Mouse (Mus musculus) adipocyte (in vitro differentiated cells): Measurements from ENCODE around the gene Ppp1r26.

Source experiments
- DNase-seq: peaks from one replicate; pipeline ENCODE4 v3.0.0-alpha.2; 2016; ENCODE audit warnings: low spot score

Gene Ppp1r26

DNA sequence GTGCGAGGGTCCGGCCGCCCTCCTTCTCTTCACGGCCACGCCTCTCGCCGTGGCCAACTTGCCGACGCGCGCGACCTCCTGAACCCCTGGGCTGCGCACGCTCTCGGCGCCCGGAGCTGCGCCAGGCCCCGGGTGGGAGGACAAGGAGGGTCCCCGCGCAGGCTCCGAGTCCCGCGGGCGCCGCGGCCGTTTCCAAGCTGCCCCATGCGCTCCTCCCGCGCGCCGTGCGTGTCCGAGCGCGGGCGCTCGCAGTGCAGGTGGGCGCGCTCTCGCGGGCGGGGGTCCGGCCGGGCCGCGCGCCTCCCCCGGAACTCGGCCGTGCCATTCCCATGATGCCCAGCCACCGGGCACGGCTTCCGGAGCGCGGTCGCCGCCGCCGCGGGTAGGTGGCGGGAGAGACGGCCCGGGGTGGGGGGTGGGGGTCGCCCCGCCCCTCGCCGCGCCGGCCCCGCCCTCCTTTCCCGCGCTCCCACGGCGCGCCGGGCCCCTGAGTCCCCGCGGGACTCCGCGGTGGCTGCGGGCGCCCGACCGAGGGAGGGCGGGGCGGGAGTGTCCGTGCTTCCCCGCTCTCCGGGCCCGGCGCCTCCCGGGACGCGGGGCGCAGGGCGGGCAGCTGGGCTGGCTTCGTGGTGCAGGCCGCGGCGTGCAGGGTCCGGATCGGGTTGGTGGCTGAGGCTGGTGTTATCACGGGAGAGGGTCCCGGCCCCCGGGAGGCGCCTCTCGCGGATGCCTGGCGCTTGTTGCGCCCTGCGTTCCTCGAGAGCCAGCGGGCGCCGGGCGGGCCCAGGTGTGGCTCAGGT lies at the start of gene Ppp1r26:
Ppp1r26 (plus strand) TSS at position 286 of the 800 bp plus-strand sequence.
- no peak for DNase-seq

DNA sequence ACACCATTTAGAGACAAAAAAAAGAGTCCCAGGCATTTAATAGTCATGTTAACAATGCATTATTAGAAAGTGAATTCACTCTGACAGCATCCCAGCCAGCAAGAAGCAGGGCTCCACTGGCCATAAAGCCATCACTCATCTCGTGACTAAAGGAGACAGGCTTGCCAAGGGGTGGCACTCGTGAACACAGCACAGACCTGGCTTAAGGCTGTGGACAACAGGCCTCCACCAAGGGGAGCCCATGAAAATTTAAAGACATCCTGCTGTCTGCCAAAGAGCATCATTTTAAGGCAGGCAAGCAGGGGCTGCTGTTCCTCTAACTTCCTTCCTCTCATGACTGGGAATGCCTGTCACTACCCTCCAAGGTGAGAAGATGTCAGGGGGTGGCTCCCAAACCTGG lies 49.7 kb upstream of the Ppp1r26 start:
- no peak for DNase-seq

DNA sequence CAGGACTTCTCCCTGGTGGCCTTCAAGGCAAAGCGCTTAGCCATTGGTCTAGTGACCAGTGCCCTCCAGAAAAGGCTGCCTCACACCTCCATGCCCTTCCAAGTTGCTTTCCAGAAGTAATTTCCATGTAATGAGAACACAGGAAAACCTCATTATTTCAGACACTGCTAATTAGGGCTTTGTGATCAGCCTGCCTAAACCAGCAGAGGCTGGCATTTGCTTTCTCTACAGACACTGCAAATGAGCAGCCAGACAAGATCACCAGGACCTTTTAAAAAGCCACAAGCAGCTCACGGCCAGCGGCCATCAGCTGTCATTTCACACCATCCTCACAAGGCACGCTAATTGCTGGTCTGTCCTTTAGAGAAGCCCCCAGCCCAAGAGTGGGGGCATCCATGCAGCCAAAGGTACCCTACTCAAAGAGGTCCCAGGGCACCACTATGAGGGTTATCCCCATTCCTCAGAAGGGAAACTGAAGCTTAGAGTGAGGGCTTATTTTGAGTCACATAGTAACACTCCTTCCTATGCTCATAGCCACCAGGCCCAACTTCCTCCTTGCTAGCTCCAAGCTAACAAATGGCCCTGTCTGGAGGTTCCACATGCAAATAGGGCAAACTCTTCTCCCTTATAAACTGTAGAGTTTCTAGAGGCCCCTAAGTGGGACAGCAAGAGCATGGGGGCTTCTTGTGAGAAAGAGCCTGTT lies 49.0 kb upstream of the Ppp1r26 start:
- DNase-seq, result no peak

DNA sequence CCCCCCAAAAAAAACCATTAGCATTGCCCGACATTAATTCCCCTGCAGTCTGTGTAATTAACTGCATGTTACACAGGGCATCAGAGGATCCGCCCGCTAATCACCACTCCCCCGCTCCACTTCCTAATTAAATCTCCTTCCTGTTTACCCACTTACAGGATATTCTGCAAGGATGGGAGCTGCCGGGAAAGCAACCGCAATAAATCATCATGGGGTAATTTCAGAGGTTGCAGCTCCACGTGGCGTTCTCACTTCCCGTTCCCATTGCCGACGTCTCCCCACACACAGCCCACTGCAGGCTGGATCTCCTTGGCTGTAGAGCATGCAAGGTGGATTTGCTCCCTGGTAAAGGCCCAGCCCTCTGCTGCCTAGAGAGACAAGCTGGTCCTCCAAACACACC lies 45.0 kb upstream of the Ppp1r26 start:
- DNase-seq, result no peak

GRCm38 (mm10) chr2:28402128-28402527 lies 44.5 kb upstream of the Ppp1r26 start:
- no peak for DNase-seq

DNA sequence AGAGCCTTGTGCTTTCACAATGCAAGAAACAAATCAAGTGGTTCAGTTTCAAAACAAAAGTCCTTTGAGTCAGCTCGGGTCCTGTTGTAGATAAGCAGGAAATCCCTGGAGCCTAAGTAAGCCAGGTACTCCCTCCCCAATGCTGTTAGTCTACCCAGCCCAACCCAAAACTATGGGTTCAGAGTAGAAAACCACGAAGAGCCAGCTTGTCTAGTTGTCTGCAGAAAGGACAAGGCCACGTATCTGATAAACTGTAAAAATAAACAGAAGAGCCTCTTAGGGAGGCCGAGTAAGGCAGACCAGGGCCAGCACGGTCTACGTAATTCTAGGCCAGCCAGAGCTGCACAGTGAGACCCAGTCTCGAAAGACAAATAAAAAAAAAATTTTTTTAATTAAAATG lies 38.8 kb upstream of the Ppp1r26 start:
- no peak for DNase-seq

DNA sequence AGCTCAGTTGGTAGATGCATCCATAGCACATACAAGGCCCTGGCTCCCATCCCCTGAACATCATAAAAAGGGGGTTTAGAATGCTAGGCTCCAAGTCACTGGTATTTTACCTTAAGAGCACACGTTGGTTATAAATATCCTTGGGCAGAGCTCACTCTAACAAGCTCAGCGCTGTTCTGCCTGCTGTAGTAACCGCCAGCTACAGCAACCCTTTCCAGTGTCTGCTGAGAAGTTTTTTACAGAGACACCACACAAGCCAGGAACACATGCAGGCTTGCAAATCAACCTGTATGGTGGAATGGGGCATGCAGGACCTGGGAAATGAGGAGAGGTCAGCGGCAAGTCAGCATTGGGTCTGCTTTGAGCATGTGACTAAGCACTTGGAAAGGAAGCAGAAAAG lies 37.5 kb upstream of the Ppp1r26 start:
- no peak for DNase-seq

- no peak for DNase-seq
These were observed 37.0 kb upstream of the Ppp1r26 start for GRCm38 (mm10) chr2:28409566-28409965.

DNA sequence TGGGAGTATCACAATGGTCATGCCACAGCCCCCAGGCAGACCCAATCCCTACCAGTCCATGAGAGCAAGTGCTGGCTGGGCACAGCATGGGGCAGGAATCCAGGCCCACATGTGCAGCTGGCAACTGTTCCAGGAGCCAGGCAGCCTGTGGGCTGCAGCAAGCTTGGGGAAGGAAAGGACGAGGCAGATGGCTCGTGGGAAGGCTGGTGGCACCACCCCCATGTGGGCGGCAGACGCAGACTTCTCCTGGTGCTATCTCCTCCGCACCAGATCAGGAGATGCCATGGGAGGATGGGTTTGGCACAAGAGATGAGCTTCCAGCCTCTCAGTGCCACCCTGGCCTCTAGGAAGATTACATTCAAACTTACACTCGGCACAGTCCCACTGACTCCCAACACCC lies 33.7 kb upstream of the Ppp1r26 start:
- DNase-seq, result no peak

- DNase-seq, result no peak
These were observed 32.4 kb upstream of the Ppp1r26 start for GRCm38 (mm10) chr2:28414116-28414756.

DNA sequence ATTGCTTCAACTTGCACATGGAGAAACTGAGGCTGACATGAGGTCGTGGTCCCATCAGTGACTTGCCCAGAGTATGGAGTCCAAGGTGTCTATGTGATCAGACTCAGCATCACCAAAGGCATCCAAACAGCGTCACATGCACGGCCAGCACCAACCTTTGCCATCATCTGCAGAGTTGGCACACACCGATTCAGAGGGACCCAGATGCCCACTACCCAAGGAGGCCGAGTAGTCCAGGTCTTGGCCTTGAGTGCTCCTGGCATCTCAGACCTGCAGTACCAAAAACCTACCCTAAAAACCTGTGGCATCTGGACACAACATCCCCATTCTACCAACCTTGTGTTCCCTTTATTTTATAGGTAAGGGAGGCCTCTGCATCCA lies 31.9 kb upstream of the Ppp1r26 start:
- no peak for DNase-seq

- peak; percentile 14 for DNase-seq
These were observed 31.1 kb upstream of the Ppp1r26 start for GRCm38 (mm10) chr2:28415387-28416024.

- DNase-seq, result no peak
These were observed 30.1 kb upstream of the Ppp1r26 start for GRCm38 (mm10) chr2:28416511-28416910.

DNA sequence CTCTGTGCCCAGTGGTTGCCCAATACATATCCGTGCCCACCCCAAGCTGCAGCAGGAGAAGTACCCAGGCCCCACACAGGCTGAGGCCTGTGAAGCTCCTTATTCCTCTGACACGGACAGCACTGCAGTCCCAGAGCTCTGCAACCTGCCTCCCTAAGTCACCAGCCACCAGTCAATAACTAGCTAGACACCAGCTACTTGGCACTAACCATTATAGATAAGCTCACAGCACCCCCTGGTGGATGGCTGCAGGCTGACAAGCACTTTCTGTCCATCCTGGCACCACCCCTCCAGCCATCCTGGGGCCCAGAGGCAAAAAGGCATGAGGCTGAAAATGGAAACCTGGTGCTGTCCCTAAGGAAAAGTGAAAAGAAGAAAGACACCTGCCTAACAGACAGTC lies 28.6 kb upstream of the Ppp1r26 start:
- peak; percentile 85 for DNase-seq

DNA sequence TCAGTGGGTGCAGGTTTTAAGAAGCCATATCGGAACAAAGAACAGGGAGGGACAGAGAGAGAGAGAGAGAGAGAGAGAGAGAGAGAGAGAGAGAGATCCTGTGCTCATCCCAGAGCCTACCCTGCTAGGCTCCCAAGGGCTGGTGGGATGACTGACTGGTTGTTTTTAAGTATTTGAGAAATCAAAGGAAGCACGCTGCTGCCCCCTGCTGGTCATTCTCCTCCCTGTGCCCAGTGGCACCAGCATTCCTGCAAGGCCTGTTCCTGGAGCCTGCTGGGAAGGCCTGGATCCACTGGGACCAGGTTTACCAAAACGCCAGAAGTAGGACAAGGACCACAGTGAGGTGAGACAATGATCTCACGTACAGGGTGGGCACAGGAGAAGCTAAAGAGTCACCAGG lies 26.7 kb upstream of the Ppp1r26 start:
- DNase-seq, result peak; percentile 84

DNA sequence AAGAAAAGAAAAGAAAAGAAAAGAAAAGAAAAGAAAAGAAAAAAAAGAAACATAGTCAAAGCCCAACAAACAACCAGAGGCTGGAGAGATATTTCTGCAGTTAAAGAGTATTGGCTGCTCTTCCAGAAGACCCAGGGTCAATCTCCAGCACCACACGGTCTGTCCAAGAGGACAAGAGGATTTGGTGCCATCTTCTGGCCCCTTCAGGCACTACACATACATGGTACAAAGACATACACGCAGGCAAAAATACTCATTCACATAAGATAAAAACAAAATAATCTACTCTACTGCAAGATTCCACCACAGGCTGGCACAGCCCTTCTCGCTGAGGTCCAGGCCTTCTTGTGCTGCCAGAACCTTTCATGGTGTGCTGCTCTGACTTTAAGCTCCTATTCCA lies 23.4 kb upstream of the Ppp1r26 start:
- peak; percentile 17 for DNase-seq

DNA sequence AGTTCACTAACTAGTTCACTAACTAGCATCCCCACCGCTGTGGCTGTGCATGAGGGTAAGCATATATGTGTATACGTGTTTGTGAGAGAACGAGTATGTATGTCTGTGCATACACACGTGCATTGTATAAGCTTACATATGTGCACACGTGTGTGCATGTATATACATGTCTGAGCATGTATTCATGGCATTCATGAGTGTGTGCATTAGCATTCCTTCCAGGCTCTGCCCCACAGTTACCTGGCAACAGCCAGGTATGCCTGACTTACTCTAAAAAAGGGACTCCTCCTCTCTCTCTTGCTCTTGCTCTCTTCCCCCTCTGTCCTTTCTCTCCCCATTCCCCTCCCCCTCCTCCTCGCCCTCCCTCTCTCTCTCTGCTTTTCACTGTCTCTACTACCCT lies 19.4 kb upstream of the Ppp1r26 start:
- DNase-seq, result no peak

DNA sequence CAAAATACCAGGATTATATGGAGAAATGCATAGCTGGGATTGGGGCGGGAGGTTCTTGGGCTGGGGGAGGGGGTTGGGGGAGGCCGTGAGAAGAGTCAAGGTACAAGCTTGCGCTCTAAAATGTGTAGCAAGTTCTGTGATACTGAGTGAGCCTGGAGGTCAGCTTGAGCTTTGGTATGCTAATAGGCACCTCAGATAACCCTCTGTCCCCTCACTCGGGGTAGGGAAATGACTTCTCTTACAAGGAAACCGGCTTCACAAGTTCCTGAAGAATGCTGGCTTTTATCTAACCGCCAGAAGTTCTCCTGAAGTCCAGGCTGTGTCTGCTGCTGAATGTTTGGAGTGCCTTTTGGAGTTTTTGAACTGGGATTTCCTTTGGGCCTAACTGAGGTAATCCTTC lies 15.8 kb upstream of the Ppp1r26 start:
- no peak for DNase-seq

GRCm38 (mm10) chr2:28432811-28433210 lies 13.8 kb upstream of the Ppp1r26 start:
- no peak for DNase-seq

DNA sequence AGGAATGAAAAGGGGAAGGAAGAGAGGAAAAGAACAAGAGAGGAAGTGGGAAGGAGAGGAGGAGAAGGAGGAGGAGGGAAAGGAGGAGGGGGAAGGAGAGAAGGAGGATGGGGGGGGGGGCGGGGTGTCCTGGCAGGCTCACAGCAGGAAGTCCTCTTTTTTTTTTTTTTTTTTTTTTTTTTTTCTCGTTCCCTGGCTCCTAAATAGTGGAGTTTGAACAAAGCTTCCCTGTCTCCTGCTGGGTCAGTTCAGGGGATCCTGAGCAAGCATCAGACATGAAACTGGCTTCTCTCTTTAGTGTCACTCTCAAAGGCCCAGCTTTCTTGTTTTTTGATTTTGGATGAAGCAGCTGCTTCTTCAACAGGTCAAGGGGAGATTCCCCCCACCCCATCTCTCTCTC lies 13.1 kb upstream of the Ppp1r26 start:
- DNase-seq, result no peak

GRCm38 (mm10) chr2:28435401-28435800 lies 11.2 kb upstream of the Ppp1r26 start:
- DNase-seq, result no peak

DNA sequence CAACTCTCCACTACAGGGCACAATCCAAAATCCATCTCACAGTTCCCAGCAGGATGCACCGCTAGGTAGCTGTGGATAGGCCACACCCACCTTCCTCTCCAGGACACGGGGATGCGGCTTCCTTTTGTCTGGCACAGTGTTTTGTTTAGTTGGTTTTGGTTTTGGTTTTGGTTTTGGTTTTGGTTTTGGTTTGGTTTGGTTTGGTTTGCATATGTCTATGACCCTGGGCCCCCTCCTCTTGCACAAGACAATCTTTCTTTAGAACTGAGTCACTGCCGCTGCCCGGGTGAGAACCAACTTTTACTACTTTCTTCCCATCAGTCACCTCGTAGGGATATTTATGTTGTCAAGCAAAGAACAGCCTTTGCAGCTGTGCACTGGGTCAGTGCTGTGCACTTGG lies 5.8 kb upstream of the Ppp1r26 start:
- no peak for DNase-seq

- DNase-seq, result no peak
These were observed 1.5 kb upstream of the Ppp1r26 start for GRCm38 (mm10) chr2:28445082-28445481.
